Comparison of ENCODE assay signal across 8 mouse cellular contexts in genomic region chr10:115623956-115624671, GRCm38 (mm10). TPM values are rescaled to one million over a fixed set of nuclear protein-coding genes. Genes with fewer than 3 reads are reported as not detected.
A peak's percentile ranks its signal among the peaks of the same experiment; 100 is the strongest.
DNase-seq lines count a peak whose midpoint lies in the region; ATAC-seq lines count a peak whose summit lies in the region.

No protein-coding gene starts in this region.

- 0 out of 2 replicates have a peak, but pooled peaks have one; percentile 30 for ATAC-seq in megakaryocyte-erythroid progenitor cell, adult 5-6 weeks (replicated peaks; ENCODE audit: low FRiP score, low TSS enrichment, poor library complexity, severe bottlenecking)
- ATAC-seq in erythroblast, adult 5-6 weeks (replicated peaks; ENCODE audit: low FRiP score, poor library complexity, severe bottlenecking): no peak

- peak; percentile 14 to 32 for DNase-seq in cerebellum, postnatal 10 days
- DNase-seq in cerebellum, adult 11 months: no peak
- DNase-seq in thymus, postnatal 14 days: peak; percentile 9
- no peak for DNase-seq in thymus, adult 18-20 months
- DNase-seq in layer of hippocampus, postnatal 14 days (ENCODE audit: low spot score in 2 of 2): peak; percentile 8 to 34
- no peak for DNase-seq in ovary, postnatal 36 days (ENCODE audit: low spot score)

RNA-seq across cellular contexts. Expression of gene Lgr5, which starts 36.5 kb away (rescaled TPM):
- 1 to 10 TPM; 4.5 to 4.7 TPM for total RNA-seq in layer of hippocampus, postnatal 14 days (2021)
- total RNA-seq in megakaryocyte-erythroid progenitor cell, adult 5-6 weeks (2014; fragmentation: Nextera tagmentation): 0.35 TPM in 1 of 2 replicates, not detected in the other
- total RNA-seq in megakaryocyte-erythroid progenitor cell, adult 5-6 weeks (2017): not detected in 2 replicates
- total RNA-seq in erythroblast, adult 5-6 weeks (2015; ENCODE audit: low replicate concordance): not detected in 2 replicates
- not detected in 2 replicates for total RNA-seq in erythroblast, adult 5-6 weeks (2017; ENCODE audit: low replicate concordance)

RNA-seq across cellular contexts. Expression of gene A930009A15Rik, which starts 54.3 kb away (rescaled TPM):
- 1 to 10 TPM in 1 of 2 experiments, under 1 TPM in 1; 0.79 to 1.9 TPM for total RNA-seq in layer of hippocampus, postnatal 14 days (2021)
- not detected in 2 replicates for total RNA-seq in megakaryocyte-erythroid progenitor cell, adult 5-6 weeks (2014; fragmentation: Nextera tagmentation)
- not detected in 2 replicates for total RNA-seq in megakaryocyte-erythroid progenitor cell, adult 5-6 weeks (2017)
- not detected in 2 replicates for total RNA-seq in erythroblast, adult 5-6 weeks (2015; ENCODE audit: low replicate concordance)
- not detected in 2 replicates for total RNA-seq in erythroblast, adult 5-6 weeks (2017; ENCODE audit: low replicate concordance)

Comparison
In these comparisons a context has a peak if more than half of its experiments do, and no peak if none do; other contexts are left out.
1. DNase-seq: peak in cerebellum, postnatal 10 days (2 of 2), thymus, postnatal 14 days (single experiment) and layer of hippocampus, postnatal 14 days (2 of 2); none in cerebellum, adult 11 months (single experiment), thymus, adult 18-20 months (0 of 2) and ovary, postnatal 36 days (single experiment).
2. RNA of gene Lgr5, which starts 36.5 kb away (total RNA-seq): 4.5 to 4.7 TPM in layer of hippocampus, postnatal 14 days; 0.35 TPM in megakaryocyte-erythroid progenitor cell, adult 5-6 weeks and not detected in erythroblast, adult 5-6 weeks; every median in the first group is over 4 times any median in the second.